Comparison of ENCODE assay signal across 18 mouse cellular contexts in genomic region chr1:91514916-91515315, GRCm38 (mm10). TPM values are rescaled to one million over a fixed set of nuclear protein-coding genes. Genes with fewer than 3 reads are reported as not detected.
DNase-seq lines count a peak whose midpoint lies in the region; ATAC-seq and TF ChIP-seq lines count a peak whose summit lies in the region.
"Had no signal": no experiment of that assay in that cellular context is flagged by ENCODE, and none has a peak within 500 bp of the region (broad histone marks: within the 10 kb centered on the region; RNA-seq: fewer than 3 reads in every experiment).

No protein-coding gene starts in this region.

- TF ChIP-seq POLR2A in liver, adult 2 months (IDR thresholded peaks at IDR 0.05; ENCODE audit: extremely low read depth, insufficient read depth, low read length): no peak
- no peak for TF ChIP-seq POLR2A in MEL (IDR thresholded peaks at IDR 0.05; ENCODE audit: control insufficient read depth in 1 of 2, insufficient read depth in 1 of 2, low read depth in 1 of 2, low read length in 2 of 2, poor library complexity in 1 of 2)

- WGBS in forebrain, postnatal 0 days: 78% methylated on average over 11 of the region's 11 CpGs
- 80% methylated on average over 11 of the region's 11 CpGs for WGBS in forebrain, embryonic 16.5 days
- 58% methylated on average over 11 of the region's 11 CpGs for WGBS in liver, adult 2 months
- WGBS in stomach, embryonic 15.5 days: 83% methylated on average over 11 of the region's 11 CpGs
- 79% methylated on average over 11 of the region's 11 CpGs for WGBS in limb, embryonic 10.5 days

- no peaks in the 10 kb centered on the region for H3K79me2 ChIP-seq in liver, adult 2 months (ENCODE audit: control insufficient read depth, insufficient read depth, low read length)
- H3K79me2 ChIP-seq in MEL (ENCODE audit: control insufficient read depth, insufficient read depth, low read length, poor library complexity): no peaks in the 10 kb centered on the region

- no peak for DNase-seq in forebrain, postnatal 0 days
- no peak for DNase-seq in liver, adult 2 months (ENCODE audit: extremely low read depth, low read depth, low spot score)
- no peak for DNase-seq in liver
- no peak for DNase-seq in MEL (ENCODE audit: low read depth, low spot score)
- no peak for DNase-seq in limb, embryonic 10.5 days (ENCODE audit: low spot score)
- DNase-seq: heart, postnatal 36 days; kidney, adult 8-10 months; layer of hippocampus, postnatal 36 days; right cerebral cortex, postnatal 4 days had no signal

- H3K9me3 ChIP-seq in forebrain, postnatal 0 days (ENCODE audit: low read length): no peaks in the 10 kb centered on the region
- no peaks in the 10 kb centered on the region for H3K9me3 ChIP-seq in forebrain, embryonic 16.5 days (ENCODE audit: control insufficient read depth, low read length)
- no peaks in the 10 kb centered on the region for H3K9me3 ChIP-seq in MEL (replicated peaks; ENCODE audit: insufficient read depth, low read length)
- no peaks in the 10 kb centered on the region for H3K9me3 ChIP-seq in stomach, embryonic 15.5 days
- H3K9me3 ChIP-seq in limb, embryonic 10.5 days (replicated peaks): no peaks in the 10 kb centered on the region
- H3K9me3 ChIP-seq: forebrain, embryonic 13.5 days; heart, embryonic 12.5 days; hindbrain, embryonic 15.5 days; neural tube, embryonic 15.5 days had no signal

- H3K27ac ChIP-seq in forebrain, postnatal 0 days (ENCODE audit: low read depth, low read length): no peak overlapping the region
- H3K27ac ChIP-seq in forebrain, embryonic 16.5 days (ENCODE audit: low read length): no peak overlapping the region
- H3K27ac ChIP-seq in liver, adult 2 months (replicated peaks; ENCODE audit: insufficient read depth, low read depth, low read length): no peak overlapping the region
- no peak overlapping the region for H3K27ac ChIP-seq in MEL (ENCODE audit: control insufficient read depth, low read depth, low read length)
- H3K27ac ChIP-seq in stomach, embryonic 15.5 days: peak overlapping the region; percentile 48; the same call in 1 of the 2 replicates
- H3K27ac ChIP-seq in limb, embryonic 10.5 days: no peak overlapping the region
- H3K27ac ChIP-seq: forebrain, embryonic 13.5 days; hindbrain, embryonic 15.5 days; macrophage; neural tube, embryonic 15.5 days had no signal

- no peak overlapping the region for H3K4me2 ChIP-seq in forebrain, postnatal 0 days (ENCODE audit: low read depth)
- H3K4me2 ChIP-seq in forebrain, embryonic 16.5 days (ENCODE audit: low read length): no peak overlapping the region
- no peak overlapping the region for H3K4me2 ChIP-seq in stomach, embryonic 15.5 days
- H3K4me2 ChIP-seq: forebrain, embryonic 13.5 days; heart, embryonic 12.5 days; hindbrain, embryonic 15.5 days; midbrain, embryonic 11.5 days; neural tube, embryonic 15.5 days had no signal

- TF ChIP-seq CTCF in forebrain, postnatal 0 days (IDR thresholded peaks at IDR 0.05; ENCODE audit: low read depth): peak; percentile 31; the same call in 1 of the 2 replicates
- 0 out of 2 replicates have a peak, but pooled peaks have one; percentile 12 for TF ChIP-seq CTCF in liver, adult 2 months (IDR thresholded peaks at IDR 0.05; ENCODE audit: low read depth, low read length)
- peak in 2 of 3 experiments; percentile 27 to 35; a peak in 4 of 6 replicates for TF ChIP-seq CTCF in MEL (IDR thresholded peaks at IDR 0.05 in 2 of 3, conservative IDR thresholded peaks at IDR 0.05 in 1 of 3; ENCODE audit: control insufficient read depth in 1 of 3, insufficient read depth in 1 of 3, low read depth in 2 of 3, low read length in 3 of 3, poor library complexity in 1 of 3, severe bottlenecking in 1 of 3)

- ATAC-seq in forebrain, postnatal 0 days: no peak
- no peak for ATAC-seq in forebrain, embryonic 16.5 days
- ATAC-seq in stomach, embryonic 15.5 days (ENCODE audit: insufficient read depth, low FRiP score, low read depth): no peak
- ATAC-seq: forebrain, embryonic 13.5 days had no signal

- H3K27me3 ChIP-seq in forebrain, postnatal 0 days (ENCODE audit: insufficient read depth, low read length): no peaks in the 10 kb centered on the region
- no peaks in the 10 kb centered on the region for H3K27me3 ChIP-seq in forebrain, embryonic 16.5 days (replicated peaks; ENCODE audit: control insufficient read depth, insufficient read depth, low read length)
- H3K27me3 ChIP-seq in liver, adult 2 months (ENCODE audit: control insufficient read depth, insufficient read depth, low read length): no peaks in the 10 kb centered on the region
- H3K27me3 ChIP-seq in MEL (ENCODE audit: control insufficient read depth in 1 of 2, insufficient read depth in 2 of 2, low read length in 2 of 2): no peaks in the 10 kb centered on the region
- H3K27me3 ChIP-seq in stomach, embryonic 15.5 days (replicated peaks): no peaks in the 10 kb centered on the region
- no peaks in the 10 kb centered on the region for H3K27me3 ChIP-seq in limb, embryonic 10.5 days (ENCODE audit: low read depth, poor library complexity, severe bottlenecking)
- H3K27me3 ChIP-seq: forebrain, embryonic 13.5 days; heart, embryonic 12.5 days; hindbrain, embryonic 15.5 days; neural tube, embryonic 15.5 days had no signal

- no peak for TF ChIP-seq EP300 in MEL (IDR thresholded peaks at IDR 0.05; ENCODE audit: low read depth in 1 of 2, low read length in 2 of 2)

- H3K4me3 ChIP-seq in forebrain, postnatal 0 days (ENCODE audit: low read depth, low read length): no peak overlapping the region
- H3K4me3 ChIP-seq in forebrain, embryonic 16.5 days (replicated peaks; ENCODE audit: low read length): no peak overlapping the region
- no peak overlapping the region for H3K4me3 ChIP-seq in liver, adult 2 months (ENCODE audit: insufficient read depth, low read depth, low read length)
- H3K4me3 ChIP-seq in MEL (ENCODE audit: control insufficient read depth in 1 of 2, insufficient read depth in 1 of 2, low read depth in 2 of 2, low read length in 2 of 2): no peak overlapping the region
- H3K4me3 ChIP-seq in stomach, embryonic 15.5 days (replicated peaks): no peak overlapping the region
- no peak overlapping the region for H3K4me3 ChIP-seq in limb, embryonic 10.5 days
- H3K4me3 ChIP-seq: forebrain, embryonic 13.5 days; heart, embryonic 12.5 days; hindbrain, embryonic 15.5 days; myocyte; neural tube, embryonic 15.5 days had no signal

- H3K36me3 ChIP-seq in forebrain, postnatal 0 days (ENCODE audit: insufficient read depth): peaks cover 28% of the 10 kb centered on the region
- peaks cover 1% of the 10 kb centered on the region; the same call in 1 of the 2 replicates for H3K36me3 ChIP-seq in forebrain, embryonic 16.5 days (ENCODE audit: control insufficient read depth, insufficient read depth)
- no peaks in the 10 kb centered on the region for H3K36me3 ChIP-seq in liver, adult 2 months (ENCODE audit: control insufficient read depth, insufficient read depth, low read length)
- no peaks in the 10 kb centered on the region; a peak in 2 of 4 replicates for H3K36me3 ChIP-seq in MEL (ENCODE audit: control insufficient read depth in 1 of 2, insufficient read depth in 2 of 2, low read length in 2 of 2)
- H3K36me3 ChIP-seq in stomach, embryonic 15.5 days: no peaks in the 10 kb centered on the region
- H3K36me3 ChIP-seq in limb, embryonic 10.5 days: peaks cover 70% of the 10 kb centered on the region

- TF ChIP-seq RAD21 in MEL (IDR thresholded peaks at IDR 0.05; ENCODE audit: low read depth, low read length): no peak

- H3K9ac ChIP-seq in forebrain, postnatal 0 days: no peak overlapping the region
- H3K9ac ChIP-seq in forebrain, embryonic 16.5 days (replicated peaks; ENCODE audit: low read depth, low read length): no peak overlapping the region
- no peak overlapping the region for H3K9ac ChIP-seq in liver, adult 2 months (ENCODE audit: low read depth, low read length)
- no peak overlapping the region for H3K9ac ChIP-seq in MEL (ENCODE audit: control insufficient read depth, low read depth, low read length, poor library complexity, severe bottlenecking)
- H3K9ac ChIP-seq in stomach, embryonic 15.5 days: no peak overlapping the region
- H3K9ac ChIP-seq: forebrain, embryonic 13.5 days; heart, embryonic 12.5 days; hindbrain, embryonic 15.5 days; neural tube, embryonic 15.5 days had no signal

- no peaks in the 10 kb centered on the region for H3K4me1 ChIP-seq in forebrain, postnatal 0 days (ENCODE audit: insufficient read depth)
- no peaks in the 10 kb centered on the region for H3K4me1 ChIP-seq in forebrain, embryonic 16.5 days (replicated peaks; ENCODE audit: control insufficient read depth, insufficient read depth, low read length)
- H3K4me1 ChIP-seq in liver, adult 2 months (ENCODE audit: control insufficient read depth, insufficient read depth, low read length): no peaks in the 10 kb centered on the region
- H3K4me1 ChIP-seq in MEL (ENCODE audit: control insufficient read depth in 1 of 2, insufficient read depth in 2 of 2, low read length in 2 of 2): no peaks in the 10 kb centered on the region
- no peaks in the 10 kb centered on the region for H3K4me1 ChIP-seq in stomach, embryonic 15.5 days
- no peaks in the 10 kb centered on the region for H3K4me1 ChIP-seq in limb, embryonic 10.5 days
- H3K4me1 ChIP-seq: forebrain, embryonic 13.5 days; heart, embryonic 12.5 days; hindbrain, embryonic 15.5 days; neural tube, embryonic 15.5 days had no signal

RNA-seq across cellular contexts. Expression of gene Traf3ip1, which starts 20.5 kb away (rescaled TPM):
- total RNA-seq in forebrain, postnatal 0 days (2014; rRNA removed): 10.1 and 15.8 TPM in 2 replicates
- polyA plus RNA-seq in forebrain, postnatal 0 days (2015; fragmentation: Nextera tagmentation; extraction: Ambion mirVana): 4.6 and 6.4 TPM in 2 replicates
- 10.9 and 13.2 TPM in 2 replicates for polyA plus RNA-seq in forebrain, embryonic 16.5 days (2015; fragmentation: Nextera tagmentation; extraction: Ambion mirVana)
- total RNA-seq in liver, adult 2 months (2014; rRNA removed): 3.2 and 3.6 TPM in 2 replicates
- polyA plus RNA-seq in liver, adult 2 months (2012; rRNA removed): 3.4 and 3.8 TPM in 2 replicates
- 12.0 and 13.6 TPM in 2 replicates for total RNA-seq in MEL (2012; rRNA removed)
- 10 to 100 TPM in 1 of 2 experiments, not detected in 1; 19.6 TPM for polyA plus RNA-seq in MEL (2012; ENCODE audit: insufficient read depth in 1 of 2, insufficient read length in 2 of 2, low read depth in 1 of 2, low replicate concordance in 2 of 2, missing spikeins in 1 of 2)
- polyA plus RNA-seq in stomach, embryonic 15.5 days (2015; fragmentation: Nextera tagmentation; extraction: Ambion mirVana): 7.8 and 8.4 TPM in 2 replicates
- polyA plus RNA-seq in limb, embryonic 10.5 days (2016; fragmentation: Nextera tagmentation; extraction: Ambion mirVana): 12.5 and 12.9 TPM in 2 replicates

RNA-seq across cellular contexts. Expression of gene Asb1, which starts 25.4 kb away (rescaled TPM):
- 27.8 and 31.1 TPM in 2 replicates for total RNA-seq in forebrain, postnatal 0 days (2014; rRNA removed)
- 5.9 and 8.3 TPM in 2 replicates for polyA plus RNA-seq in forebrain, postnatal 0 days (2015; fragmentation: Nextera tagmentation; extraction: Ambion mirVana)
- polyA plus RNA-seq in forebrain, embryonic 16.5 days (2015; fragmentation: Nextera tagmentation; extraction: Ambion mirVana): 13.7 and 14.1 TPM in 2 replicates
- total RNA-seq in liver, adult 2 months (2014; rRNA removed): 3.5 and 4.4 TPM in 2 replicates
- 3.5 and 4.6 TPM in 2 replicates for polyA plus RNA-seq in liver, adult 2 months (2012; rRNA removed)
- 38.4 and 41.3 TPM in 2 replicates for total RNA-seq in MEL (2012; rRNA removed)
- 10 to 100 TPM in 1 of 2 experiments, not detected in 1; 37.9 TPM for polyA plus RNA-seq in MEL (2012; ENCODE audit: insufficient read depth in 1 of 2, insufficient read length in 2 of 2, low read depth in 1 of 2, low replicate concordance in 2 of 2, missing spikeins in 1 of 2)
- polyA plus RNA-seq in stomach, embryonic 15.5 days (2015; fragmentation: Nextera tagmentation; extraction: Ambion mirVana): 4.3 and 6.3 TPM in 2 replicates
- polyA plus RNA-seq in limb, embryonic 10.5 days (2016; fragmentation: Nextera tagmentation; extraction: Ambion mirVana): 6.2 and 6.5 TPM in 2 replicates

RNA-seq across cellular contexts. Expression of gene Per2, which starts 55.8 kb away (rescaled TPM):
- total RNA-seq in forebrain, postnatal 0 days (2014; rRNA removed): 6.3 and 9.0 TPM in 2 replicates
- 2.3 and 4.3 TPM in 2 replicates for polyA plus RNA-seq in forebrain, postnatal 0 days (2015; fragmentation: Nextera tagmentation; extraction: Ambion mirVana)
- polyA plus RNA-seq in forebrain, embryonic 16.5 days (2015; fragmentation: Nextera tagmentation; extraction: Ambion mirVana): 5.6 and 6.3 TPM in 2 replicates
- 5.7 and 7.7 TPM in 2 replicates for total RNA-seq in liver, adult 2 months (2014; rRNA removed)
- 3.9 and 4.9 TPM in 2 replicates for polyA plus RNA-seq in liver, adult 2 months (2012; rRNA removed)
- 3.9 and 4.3 TPM in 2 replicates for total RNA-seq in MEL (2012; rRNA removed)
- 1 to 10 TPM in 1 of 2 experiments, not detected in 1; 8.3 TPM for polyA plus RNA-seq in MEL (2012; ENCODE audit: insufficient read depth in 1 of 2, insufficient read length in 2 of 2, low read depth in 1 of 2, low replicate concordance in 2 of 2, missing spikeins in 1 of 2)
- polyA plus RNA-seq in stomach, embryonic 15.5 days (2015; fragmentation: Nextera tagmentation; extraction: Ambion mirVana): 5.4 and 6.5 TPM in 2 replicates
- polyA plus RNA-seq in limb, embryonic 10.5 days (2016; fragmentation: Nextera tagmentation; extraction: Ambion mirVana): 1.8 and 2.4 TPM in 2 replicates
